Mouse (Mus musculus) midbrain, postnatal 0 days (tissue): Measurements from ENCODE around the gene Iqschfp. TPM values are rescaled to one million over a fixed set of nuclear protein-coding genes. Genes with fewer than 3 reads are reported as not detected.

Experiments used
- ATAC-seq: fragments of 200-750 bp; cut with Nextera tagmentation; 2 replicates; pipeline ENCODE4 v1.8.0; 2017; ENCODE audit warnings: moderate number of reproducible peaks, mild to moderate bottlenecking, moderate TSS enrichment, moderate library complexity; ENCODE audit not compliant: low FRiP score
- DNase-seq: peaks from one replicate; pipeline ENCODE4 v3.0.0-alpha.2; 2015; ENCODE audit warnings: low spot score
- H3K27ac ChIP-seq: fragments of 300-500 bp; sonication (generic); 2 replicates; pipeline ENCODE4 v1.5.1; 2014; ENCODE audit warnings: low read depth, mild to moderate bottlenecking, low read length, mixed read lengths
- H3K27me3 ChIP-seq: fragments of 300-500 bp; sonication (generic); 2 replicates; pipeline ENCODE4 v1.6.1; 2014; ENCODE audit warnings: low read length, control low read depth, mixed read lengths; ENCODE audit not compliant: insufficient read depth
- H3K36me3 ChIP-seq: fragments of 300-500 bp; sonication (generic); 2 replicates; pipeline ENCODE4 v1.6.1; 2014; ENCODE audit warnings: low read length, control low read depth, mixed read lengths; ENCODE audit not compliant: insufficient read depth
- H3K4me1 ChIP-seq: fragments of 300-500 bp; sonication (generic); 2 replicates; pipeline ENCODE4 v1.6.1; 2014; ENCODE audit warnings: mild to moderate bottlenecking, control low read depth, antibody characterized with exemption, low read length, mixed read lengths; ENCODE audit not compliant: insufficient read depth
- H3K4me2 ChIP-seq: fragments of 300-500 bp; sonication (generic); 2 replicates; pipeline ENCODE4 v1.6.1; 2014; ENCODE audit warnings: low read depth, mild to moderate bottlenecking, low read length, mixed read lengths; ENCODE audit not compliant: poor library complexity, severe bottlenecking
- H3K4me3 ChIP-seq: fragments of 300-500 bp; sonication (generic); 2 replicates; pipeline ENCODE4 v1.5.1; 2014; ENCODE audit warnings: low read depth, mild to moderate bottlenecking, low read length, moderate library complexity
- H3K9ac ChIP-seq: fragments of 300-500 bp; sonication (generic); replicated peaks from 2 replicates; pipeline ENCODE4 v1.6.1; 2014; ENCODE audit warnings: mild to moderate bottlenecking, low read length, moderate library complexity, mixed read lengths; ENCODE audit not compliant: poor library complexity, severe bottlenecking
- H3K9me3 ChIP-seq: fragments of 300-500 bp; sonication (generic); 2 replicates; pipeline ENCODE4 v1.6.1; 2016; ENCODE audit warnings: low read length, control low read depth
- CTCF ChIP-seq: IDR thresholded peaks from 2 replicates; pipeline ENCODE4 v1.5.1; 2016; ENCODE audit warnings: antibody characterized with exemption, mild to moderate bottlenecking
- whole genome bisulfite sequencing: fragments of 180-500 bp; shearing (Covaris S2); extraction: QIAGEN DNeasy Blood & Tissue Kit; methylation state at CpG from one replicate; pipeline ENCODE4 v1.1.7; 2014; 5-methylcytosine and 5-hydroxymethylcytosine counted together
- polyA plus RNA-seq: library from polyadenylated mRNA; unstranded; fragments of >200 nt; fragmentation: Nextera tagmentation; extraction: Ambion mirVana; gene quantifications from 2 replicates; pipeline ENCODE4 v1.2.1, GENCODE M21; 2015
- total RNA-seq: library from RNA; depleted of rRNA; stranded (reverse); fragments of >200 nt; gene quantifications from 2 replicates; pipeline ENCODE4 v1.2.3, GENCODE M21; 2014; rRNA removed

Iqschfp gene
- total RNA-seq (5.7 and 12.5 TPM in 2 replicates), polyA plus RNA-seq (3.9 and 4.5 TPM in 2 replicates)

DNA sequence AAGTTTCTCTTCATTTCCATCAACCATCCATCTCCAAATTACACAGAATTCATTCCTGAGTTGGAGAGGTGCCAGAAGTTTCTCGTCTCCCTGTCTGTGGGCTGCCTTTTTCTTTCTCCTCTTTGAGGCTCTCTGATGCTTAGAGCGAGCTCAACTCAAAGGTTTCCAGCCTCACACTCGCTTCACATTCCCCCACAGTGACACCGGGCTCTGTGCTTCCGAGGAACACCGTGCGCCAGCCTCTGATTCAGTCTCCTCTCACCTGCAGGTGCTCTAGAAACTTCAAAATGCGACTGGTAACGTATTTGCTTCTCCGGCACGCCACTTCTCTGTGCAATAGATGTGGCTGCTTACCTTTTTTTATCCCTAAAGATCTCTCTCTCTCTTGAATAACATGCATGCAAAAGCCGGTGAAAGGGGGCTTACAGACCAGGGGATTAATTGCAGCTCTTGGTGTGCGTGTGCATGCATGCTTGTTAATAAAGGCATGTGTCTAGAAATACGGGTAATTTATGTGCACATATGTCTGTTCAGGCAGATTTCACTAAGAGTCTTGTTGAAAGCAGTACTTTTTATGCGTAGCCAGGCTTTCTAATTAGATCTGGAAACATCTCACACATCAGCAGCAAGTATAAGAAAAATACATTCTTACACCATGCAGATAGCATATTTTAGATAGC, at the start of gene Iqschfp, which contains the start of gene Iqcj:
TSS of gene Iqschfp (plus strand) at position 207 of the 680 bp plus-strand sequence.
TSS of gene Iqcj (plus strand) at position 195 of the 680 bp plus-strand sequence.
- ATAC-seq = peak; percentile 38; the same call in 1 of the 2 replicates

DNA sequence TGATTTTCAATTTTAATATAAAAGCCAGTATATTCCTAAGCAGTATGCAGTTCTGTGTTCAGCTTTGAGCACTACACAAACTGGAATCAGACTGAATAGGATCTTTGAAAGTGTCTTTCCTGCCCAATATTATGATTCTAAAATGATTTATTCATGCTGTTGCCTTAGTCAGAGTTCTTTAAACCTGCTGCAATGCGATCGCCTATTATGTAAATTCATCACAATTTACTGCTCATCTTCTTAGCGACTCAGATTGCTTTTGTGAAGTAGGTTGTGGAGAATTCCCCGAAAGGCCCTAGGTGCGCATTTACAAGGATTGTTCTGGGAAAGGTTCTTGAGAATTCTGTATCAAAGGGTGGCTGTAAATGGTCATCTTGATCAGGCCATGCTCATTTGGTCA, 39.6 kb upstream of the Iqschfp start:
- ATAC-seq = no peak
- H3K9ac ChIP-seq = no peak overlapping the region
- DNase-seq = no peak
- H3K4me2 ChIP-seq = no peak overlapping the region
- no peak overlapping the region for H3K4me3 ChIP-seq
- no peaks in the 10 kb centered on the region for H3K9me3 ChIP-seq
- no peak overlapping the region for H3K27ac ChIP-seq
- no peaks in the 10 kb centered on the region for H3K4me1 ChIP-seq
- no peaks in the 10 kb centered on the region for H3K36me3 ChIP-seq
- H3K27me3 ChIP-seq = no peaks in the 10 kb centered on the region
- WGBS = 63% methylated on average over 5 of the region's 5 CpGs
- TF ChIP-seq CTCF = no peak

More for the DNA sequence above, at the start of gene Iqschfp, which contains the start of gene Iqcj:
- no peaks in the 10 kb centered on the region for H3K9me3 ChIP-seq
- H3K27ac ChIP-seq = peak within 1 kb of the TSS; percentile 55; the same call in 1 of the 2 replicates
- peak within 1 kb of the TSS; percentile 57 for H3K4me2 ChIP-seq
- H3K9ac ChIP-seq = peak within 1 kb of the TSS; percentile 54
- DNase-seq = peak; percentile 44
- H3K36me3 ChIP-seq = no peaks in the 10 kb centered on the region
- H3K27me3 ChIP-seq = no peaks in the 10 kb centered on the region
- H3K4me3 ChIP-seq = peak within 1 kb of the TSS; percentile 42
- 12% methylated on average over 15 of the region's 15 CpGs for WGBS
- no peaks in the 10 kb centered on the region for H3K4me1 ChIP-seq
- no peak for TF ChIP-seq CTCF

DNA sequence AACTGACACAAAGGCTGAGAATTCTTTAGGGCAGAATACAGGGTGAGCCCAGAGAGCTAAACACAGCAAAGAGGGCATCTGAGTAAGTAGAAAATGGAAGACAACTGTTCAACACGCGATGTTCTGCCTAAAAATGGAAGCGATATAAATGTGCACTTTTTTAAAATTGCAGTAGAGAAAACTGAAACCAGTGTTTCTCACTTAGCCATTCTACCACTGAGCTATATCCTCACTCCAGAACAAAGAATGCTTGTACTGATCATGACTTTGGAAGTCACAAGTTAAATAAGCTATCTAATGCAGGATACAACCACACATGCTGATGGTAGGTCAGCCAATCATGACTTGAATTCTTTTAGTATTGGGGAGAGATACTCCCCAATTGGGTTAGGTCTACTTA, 30.5 kb upstream of the Iqschfp start:
- H3K4me2 ChIP-seq = no peak overlapping the region
- WGBS = 85% methylated on average over 3 of the region's 3 CpGs
- H3K9ac ChIP-seq = no peak overlapping the region
- H3K4me1 ChIP-seq = no peaks in the 10 kb centered on the region
- DNase-seq (no peak), ATAC-seq (no peak)
- TF ChIP-seq CTCF = no peak
- no peaks in the 10 kb centered on the region for H3K27me3 ChIP-seq
- H3K27ac ChIP-seq = no peak overlapping the region
- no peaks in the 10 kb centered on the region for H3K9me3 ChIP-seq
- no peaks in the 10 kb centered on the region for H3K36me3 ChIP-seq
- H3K4me3 ChIP-seq = no peak overlapping the region

DNA sequence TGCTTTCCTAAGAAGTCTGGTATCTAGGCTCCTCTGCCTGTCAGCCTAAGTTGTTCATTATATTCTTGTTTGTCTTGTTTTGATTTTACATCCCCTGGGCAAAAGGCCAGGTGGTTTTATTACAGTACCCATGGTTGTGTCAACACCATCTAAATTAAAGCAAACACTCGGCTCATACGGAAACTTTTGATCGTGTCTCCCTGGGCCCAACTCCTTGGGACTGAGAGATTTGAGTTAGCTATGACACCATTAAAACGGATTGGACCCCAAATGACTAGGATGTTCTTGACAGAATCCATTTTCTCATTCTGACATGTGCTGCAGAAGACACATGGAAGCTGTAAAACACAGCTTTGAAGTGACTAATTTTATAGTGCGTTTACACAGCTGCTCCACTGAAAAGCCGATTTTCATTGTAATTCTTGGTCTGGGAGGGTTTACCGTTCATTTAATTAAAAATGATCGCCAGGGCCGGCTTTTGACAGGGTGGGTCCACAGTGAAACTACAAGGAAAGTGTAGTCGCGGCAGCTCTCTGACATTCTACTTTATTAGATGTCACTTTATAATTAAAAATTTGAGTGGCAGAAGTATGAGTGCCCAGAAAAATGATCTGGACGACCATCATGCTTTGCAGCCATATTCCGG, 24.5 kb upstream of the Iqschfp start:
- Histone ChIP-seq H3K4me2 (no peak overlapping the region), H3K36me3 (no peaks in the 10 kb centered on the region), H3K27me3 (no peaks in the 10 kb centered on the region), H3K9me3 (no peaks in the 10 kb centered on the region), H3K4me1 (no peaks in the 10 kb centered on the region), H3K9ac (no peak overlapping the region), H3K4me3 (no peak overlapping the region), H3K27ac (no peak overlapping the region)
- no peak for DNase-seq
- no peak for TF ChIP-seq CTCF
- WGBS = 68% methylated on average over 13 of the region's 13 CpGs
- ATAC-seq = no peak

DNA sequence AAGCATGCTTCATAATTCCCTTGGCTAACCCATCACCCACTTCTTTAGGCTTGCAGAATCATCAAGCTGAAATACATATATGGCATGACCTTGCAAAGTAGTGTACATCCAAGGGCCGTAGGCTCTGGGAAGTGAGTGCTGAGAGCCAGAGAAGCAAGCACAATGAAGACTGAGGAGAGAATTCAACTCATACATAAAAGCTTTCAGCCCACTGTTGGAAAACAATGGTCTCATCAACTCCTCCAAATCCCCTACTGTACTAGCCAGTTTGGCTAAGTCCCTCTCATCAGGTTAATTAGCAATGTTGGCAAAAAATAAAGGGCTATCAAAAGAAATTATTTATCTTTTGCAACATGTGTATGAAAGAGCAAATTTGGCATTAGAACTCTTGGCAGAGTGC, 22.6 kb upstream of the Iqschfp start:
- 84% methylated on average over 1 of the region's 1 CpGs for WGBS
- H3K27me3 ChIP-seq = no peaks in the 10 kb centered on the region
- ATAC-seq (no peak), DNase-seq (no peak)
- H3K9ac ChIP-seq = no peak overlapping the region
- H3K9me3 ChIP-seq = no peaks in the 10 kb centered on the region
- H3K4me3 ChIP-seq = no peak overlapping the region
- no peaks in the 10 kb centered on the region for H3K36me3 ChIP-seq
- H3K4me2 ChIP-seq = no peak overlapping the region
- no peak overlapping the region for H3K27ac ChIP-seq
- no peaks in the 10 kb centered on the region for H3K4me1 ChIP-seq
- no peak for TF ChIP-seq CTCF

DNA sequence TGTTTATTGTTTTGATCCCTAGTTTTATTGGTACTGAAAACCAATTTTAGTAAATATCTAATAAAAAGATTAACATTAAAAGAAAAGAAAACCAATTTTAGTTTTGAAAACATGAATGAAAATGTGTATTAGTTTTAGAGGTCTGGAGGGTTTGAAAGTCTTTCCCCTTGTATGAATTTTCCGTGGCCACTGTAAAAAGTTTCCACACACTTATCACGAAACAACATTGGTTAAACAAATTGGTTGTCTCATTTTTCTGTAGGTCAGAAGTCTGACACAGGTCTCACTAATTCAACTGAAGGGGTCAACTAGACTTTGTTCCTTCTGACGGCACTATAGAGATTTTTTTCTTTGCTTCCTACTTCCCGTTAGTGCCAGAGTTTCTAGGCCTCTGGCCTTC, 14.8 kb upstream of the Iqschfp start:
- no peak for TF ChIP-seq CTCF
- H3K4me3 ChIP-seq = no peak overlapping the region
- no peak for DNase-seq
- no peaks in the 10 kb centered on the region for H3K4me1 ChIP-seq
- H3K27ac ChIP-seq = no peak overlapping the region
- no peaks in the 10 kb centered on the region for H3K9me3 ChIP-seq
- no peaks in the 10 kb centered on the region for H3K27me3 ChIP-seq
- no peaks in the 10 kb centered on the region for H3K36me3 ChIP-seq
- H3K4me2 ChIP-seq = no peak overlapping the region
- 95% methylated on average over 4 of the region's 4 CpGs for WGBS
- H3K9ac ChIP-seq = no peak overlapping the region
- ATAC-seq = no peak
